Mouse (Mus musculus) CH12.LX (cell line): ENCODE data around the gene Otud7a. TPM values are rescaled to one million over a fixed set of nuclear protein-coding genes. Genes with fewer than 3 reads are reported as not detected.

Experiments
- DNase-seq: peaks from one replicate; pipeline ENCODE4 v3.0.0-alpha.2; 2013; ENCODE audit errors: extremely low read depth
- H3K27ac ChIP-seq: 2 replicates; pipeline ENCODE4 v1.5.1; 2012; ENCODE audit warnings: low read depth, mild to moderate bottlenecking, control low read depth, moderate library complexity; ENCODE audit not compliant: insufficient read depth
- H3K27me3 ChIP-seq: replicated peaks from 2 replicates; pipeline ENCODE3; 2012; ENCODE audit warnings: inconsistent platforms
- H3K36me3 ChIP-seq, 2 experiments: replicated peaks in 1 of 2; 2 replicates each; pipeline versions ENCODE3 to v1.6.1; 2012; ENCODE audit warnings: inconsistent platforms in 1 of 2, low read length in 1 of 2, mild to moderate bottlenecking in 1 of 2, mixed read lengths in 1 of 2, moderate library complexity in 1 of 2; ENCODE audit not compliant: control insufficient read depth in 1 of 2, insufficient read depth in 1 of 2
- H3K4me1 ChIP-seq, 2 experiments: 2 replicates each; pipeline ENCODE4 v1.6.1; 2012; ENCODE audit warnings: inconsistent platforms in 1 of 2, moderate library complexity in 1 of 2; ENCODE audit not compliant: insufficient read depth in 2 of 2, control insufficient read depth in 1 of 2
- H3K4me2 ChIP-seq: 2 replicates; pipeline ENCODE4 v1.6.1; 2012; ENCODE audit warnings: low read depth, mild to moderate bottlenecking, control low read depth; ENCODE audit not compliant: poor library complexity, insufficient read depth, severe bottlenecking
- H3K4me3 ChIP-seq, 3 experiments: fragments of 150-350 bp in 1 of 3; sonication (generic) in 1 of 3; replicated peaks in 1 of 3; 2 replicates each; pipeline versions ENCODE3 to v1.5.1; 2011 to 2012; ENCODE audit warnings: low read depth in 2 of 3, low read length in 2 of 3, mild to moderate bottlenecking in 2 of 3, moderate library complexity in 2 of 3, control low read depth in 1 of 3, improper control_type of control experiment in 1 of 3, inconsistent platforms in 1 of 3, mixed read lengths in 1 of 3; ENCODE audit not compliant: poor library complexity in 1 of 3
- H3K79me2 ChIP-seq: replicated peaks from 2 replicates; pipeline ENCODE4 v1.6.1; 2012; ENCODE audit warnings: mild to moderate bottlenecking, moderate library complexity; ENCODE audit not compliant: control insufficient read depth, poor library complexity, insufficient read depth, severe bottlenecking; ENCODE audit errors: extremely low read depth
- H3K9ac ChIP-seq: 2 replicates; pipeline ENCODE4 v1.6.1; 2012; ENCODE audit warnings: low read depth, mild to moderate bottlenecking, control low read depth, moderate library complexity; ENCODE audit not compliant: insufficient read depth
- H3K9me3 ChIP-seq: replicated peaks from 2 replicates; pipeline ENCODE3; 2012; ENCODE audit warnings: low read length, inconsistent platforms, mixed read lengths
- CHD1 ChIP-seq: IDR thresholded peaks from 2 replicates; pipeline ENCODE4 v1.6.1; 2012; ENCODE audit warnings: low read depth, low read length, improper control_type of control experiment, inconsistent platforms
- CTCF ChIP-seq, 2 experiments: IDR thresholded peaks in 1 of 2; conservative IDR thresholded peaks in 1 of 2; 2 replicates each; pipeline ENCODE4 v1.5.1; 2011 to 2012; ENCODE audit warnings: low read depth in 2 of 2, low read length in 2 of 2, improper control_type of control experiment in 1 of 2, inconsistent platforms in 1 of 2, mild to moderate bottlenecking in 1 of 2, moderate library complexity in 1 of 2
- E2F4 ChIP-seq: IDR thresholded peaks from 2 replicates; pipeline ENCODE4 v1.6.1; 2011; ENCODE audit warnings: low read depth, low read length, improper control_type of control experiment; ENCODE audit not compliant: insufficient replicate concordance
- ELF1 ChIP-seq: IDR thresholded peaks from 2 replicates; pipeline ENCODE4 v1.6.1; 2014; ENCODE audit warnings: low read depth, mild to moderate bottlenecking, inconsistent platforms, low read length, improper control_type of control experiment
- ETS1 ChIP-seq: conservative IDR thresholded peaks from 2 replicates; pipeline ENCODE4 v1.6.1; 2012; ENCODE audit warnings: low read depth, mild to moderate bottlenecking, inconsistent platforms, low read length, improper control_type of control experiment, moderate library complexity
- GABPA ChIP-seq: IDR thresholded peaks from 2 replicates; pipeline ENCODE4 v1.6.1; 2012; ENCODE audit warnings: low read depth, low read length, improper control_type of control experiment, inconsistent platforms; ENCODE audit not compliant: insufficient replicate concordance
- HCFC1 ChIP-seq: IDR thresholded peaks from 2 replicates; pipeline ENCODE4 v1.6.1; 2012; ENCODE audit warnings: low read depth, mild to moderate bottlenecking, inconsistent platforms, low read length, improper control_type of control experiment
- IRF4 ChIP-seq: IDR thresholded peaks from 2 replicates; pipeline ENCODE4 v1.6.1; 2014; ENCODE audit warnings: low read depth, mild to moderate bottlenecking, inconsistent platforms, low read length, improper control_type of control experiment
- JUN ChIP-seq: IDR thresholded peaks from 2 replicates; pipeline ENCODE4 v1.6.1; 2011; ENCODE audit warnings: low read depth, mild to moderate bottlenecking, low read length, improper control_type of control experiment, moderate library complexity; ENCODE audit not compliant: insufficient read depth
- JUND ChIP-seq: conservative IDR thresholded peaks from 2 replicates; pipeline ENCODE4 v1.6.1; 2011; ENCODE audit warnings: low read depth, low read length, improper control_type of control experiment
- KAT2A ChIP-seq: IDR thresholded peaks from 2 replicates; pipeline ENCODE4 v1.6.1; 2012; ENCODE audit warnings: low read length, improper control_type of control experiment, inconsistent platforms; ENCODE audit not compliant: insufficient replicate concordance
- MAFK ChIP-seq: IDR thresholded peaks from 2 replicates; pipeline ENCODE4 v1.6.1; 2011; ENCODE audit warnings: low read length, improper control_type of control experiment; ENCODE audit not compliant: insufficient replicate concordance
- MAX ChIP-seq: IDR thresholded peaks from 2 replicates; pipeline ENCODE4 v1.6.1; 2011; ENCODE audit warnings: low read length, improper control_type of control experiment
- MAZ ChIP-seq: IDR thresholded peaks from 2 replicates; pipeline ENCODE4 v1.6.1; 2012; ENCODE audit warnings: low read depth, mild to moderate bottlenecking, inconsistent platforms, low read length, improper control_type of control experiment, moderate library complexity
- MEF2A ChIP-seq: IDR thresholded peaks from 2 replicates; pipeline ENCODE4 v1.6.1; 2014; ENCODE audit warnings: low read depth, mild to moderate bottlenecking, inconsistent platforms, low read length, improper control_type of control experiment, borderline replicate concordance
- MXI1 ChIP-seq: IDR thresholded peaks from 2 replicates; pipeline ENCODE4 v1.6.1; 2011; ENCODE audit warnings: mild to moderate bottlenecking, low read depth, low read length, improper control_type of control experiment
- NELFE ChIP-seq: IDR thresholded peaks from 2 replicates; pipeline ENCODE4 v1.6.1; 2011; ENCODE audit warnings: low read depth, low read length, improper control_type of control experiment
- PAX5 ChIP-seq: IDR thresholded peaks from 2 replicates; pipeline ENCODE4 v1.6.1; 2012; ENCODE audit warnings: low read length, inconsistent platforms, mixed read lengths
- POLR2A ChIP-seq: IDR thresholded peaks from 2 replicates; pipeline ENCODE4 v1.6.1; 2011; ENCODE audit warnings: low read depth, mild to moderate bottlenecking, improper control_type of control experiment, low read length
- POLR2AphosphoS2 ChIP-seq: IDR thresholded peaks from 2 replicates; pipeline ENCODE4 v1.6.1; 2011; ENCODE audit warnings: low read depth, low read length, improper control_type of control experiment
- RCOR1 ChIP-seq: conservative IDR thresholded peaks from 2 replicates; pipeline ENCODE4 v1.6.1; 2012; ENCODE audit warnings: low read depth, mild to moderate bottlenecking, inconsistent platforms, low read length, improper control_type of control experiment
- TCF12 ChIP-seq: IDR thresholded peaks from 2 replicates; pipeline ENCODE4 v1.6.1; 2014; ENCODE audit warnings: low read depth, mild to moderate bottlenecking, inconsistent platforms, low read length, improper control_type of control experiment
- UBTF ChIP-seq: IDR thresholded peaks from 2 replicates; pipeline ENCODE4 v1.6.1; 2012; ENCODE audit warnings: low read depth, mild to moderate bottlenecking, inconsistent platforms, low read length, improper control_type of control experiment, moderate library complexity
- ZC3H11A ChIP-seq: IDR thresholded peaks from 2 replicates; pipeline ENCODE4 v1.6.1; 2012; ENCODE audit warnings: low read depth, mild to moderate bottlenecking, inconsistent platforms, low read length, improper control_type of control experiment
- ZNF384 ChIP-seq: IDR thresholded peaks from 2 replicates; pipeline ENCODE4 v1.6.1; 2012; ENCODE audit warnings: low read depth, low read length, improper control_type of control experiment, inconsistent platforms
- dilution Hi-C: fragments of 300-500 bp; cut with MboI; formaldehyde crosslinking; loops from 2 replicates; pipeline ENCODE4 v1.14.3; 2020; ENCODE audit warnings: low sequenced_read_pairs; ENCODE audit not compliant: extremely low pct_unique_long_range_greater_than_20kb, extremely low pct_ligation_motif_present
- in situ Hi-C: fragments of 300-500 bp; cut with MboI; formaldehyde crosslinking; loops from 3 replicates; pipeline ENCODE4 v1.14.3; 2019; ENCODE audit warnings: low sequenced_read_pairs, low pct_ligation_motif_present, low pct_unique_long_range_greater_than_20kb, mixed read lengths
- polyA plus RNA-seq: library from polyadenylated mRNA; unstranded; fragments of >175 nt; gene quantifications from 2 replicates; pipeline ENCODE4 v1.2.1, GENCODE M21; 2012; ENCODE audit warnings: low read depth; ENCODE audit not compliant: insufficient read length
- total RNA-seq, 2 experiments: library from RNA; depleted of rRNA; stranded (reverse); fragments of 300-350 nt in 1 of 2; fragments of >200 nt in 1 of 2; gene quantifications; 2 replicates each; pipeline ENCODE4 v1.2.3; 2012 to 2014

Otud7a gene
- total and polyA plus RNA-seq, 3 experiments, result not detected

GRCm38 (mm10) chr7:63725040-63725729 lies 280.6 kb downstream of the Otud7a start:
- no peak for DNase-seq
- Histone ChIP-seq H3K36me3 (no peaks in the 10 kb centered on the region), H3K79me2 (no peaks in the 10 kb centered on the region), H3K9ac (no peak overlapping the region), H3K9me3 (no peaks in the 10 kb centered on the region), H3K4me3 (no peak overlapping the region), H3K27me3 (peaks cover 69% of the 10 kb centered on the region), H3K4me2 (no peak overlapping the region), H3K4me1 (no peaks in the 10 kb centered on the region), H3K27ac (no peak overlapping the region)
- no peak for TF ChIP-seq CHD1
- no peak for TF ChIP-seq ZNF384
- no peak for TF ChIP-seq MEF2A
- no peak for TF ChIP-seq CTCF (conservative IDR thresholded peaks at IDR 0.05 in 1 of 2, IDR thresholded peaks at IDR 0.05 in 1 of 2; ENCODE audit: low read depth in 2 of 2, low read length in 2 of 2)
- no peak for TF ChIP-seq ETS1
- TF ChIP-seq UBTF, result no peak
- no peak for TF ChIP-seq MAZ
- TF ChIP-seq MAFK, result no peak
- no peak for TF ChIP-seq IRF4
- no peak for TF ChIP-seq POLR2A
- no peak for TF ChIP-seq JUN
- dilution Hi-C loops (no loop called here), in situ Hi-C loops (loop anchor here (25.0 kb wide), 1 partner anchor 1012 kb away; no protein-coding TSS in a partner anchor)

- no peak for DNase-seq
- no peaks in the 10 kb centered on the region for H3K9me3 ChIP-seq
- dilution Hi-C loops (no loop called here), in situ Hi-C loops (loop anchor here (25.0 kb wide), 1 partner anchor 1008 kb away; no protein-coding TSS in a partner anchor)
- H3K27me3 ChIP-seq, result peaks cover 75% of the 10 kb centered on the region
- H3K4me3 ChIP-seq, result no peak overlapping the region
- H3K79me2 ChIP-seq, result no peaks in the 10 kb centered on the region
- H3K36me3 ChIP-seq, result no peaks in the 10 kb centered on the region
- H3K9ac ChIP-seq, result no peak overlapping the region
- no peaks in the 10 kb centered on the region for H3K4me1 ChIP-seq
- H3K4me2 ChIP-seq, result no peak overlapping the region
- no peak overlapping the region for H3K27ac ChIP-seq
- TF ChIP-seq POLR2AphosphoS2, result no peak
- TF ChIP-seq ZC3H11A, result no peak
- TF ChIP-seq ZNF384, result no peak
- no peak for TF ChIP-seq MAZ
- TF ChIP-seq HCFC1, result no peak
- TF ChIP-seq E2F4, result no peak
- TF ChIP-seq PAX5, result no peak
- TF ChIP-seq NELFE, result no peak
- no peak for TF ChIP-seq KAT2A
- TF ChIP-seq IRF4, result no peak
- no peak for TF ChIP-seq JUND
- TF ChIP-seq TCF12, result no peak
- no peak for TF ChIP-seq GABPA
- no peak for TF ChIP-seq MAX
- TF ChIP-seq ELF1, result no peak
- TF ChIP-seq MXI1, result no peak
- TF ChIP-seq UBTF, result no peak
- TF ChIP-seq RCOR1, result no peak
Observed at GRCm38 (mm10) chr7:63729605-63730004, 285.1 kb downstream of the Otud7a start.
